Mouse (Mus musculus) spleen, adult 10 weeks (tissue): ENCODE measurements around the gene Pltp. TPM values are rescaled to one million over a fixed set of nuclear protein-coding genes. Genes with fewer than 3 reads are reported as not detected.

Experiments used
- polyA plus RNA-seq: library from polyadenylated mRNA; stranded (reverse); fragments of 350-450 nt; fragmentation: Illumina TruSeq; extraction: RNeasy Lipid Tissue Mini Kit (QIAGEN cat#74804); gene quantifications from one replicate; pipeline ENCODE4 v1.2.3, GENCODE M21; 2015; ENCODE audit warnings: low replicate concordance; ENCODE audit not compliant: insufficient read depth

Pltp gene
- 10.2 TPM for polyA plus RNA-seq

GRCm38 (mm10) chr2:164857101-164857821 lies at the start of gene Pltp:
Gene Pltp, minus strand, starts transcription at chr2:164857711.

GRCm38 (mm10) chr2:164879228-164879567 lies 21.7 kb upstream of the Pltp start, which contains the start of gene Pcif1:
Gene Pcif1, plus strand, starts transcription at chr2:164879304.

GRCm38 (mm10) chr2:164833314-164833959 lies 24.1 kb downstream of the Pltp start, which contains the start of gene Neurl2:
Gene Neurl2, minus strand, starts transcription at chr2:164833456.

GRCm38 (mm10) chr2:164832748-164833301 lies 24.7 kb downstream of the Pltp start, which contains the start of gene Ctsa:
Gene Ctsa, plus strand, starts transcription at chr2:164832873.

GRCm38 (mm10) chr2:164828437-164828836 lies 29.1 kb downstream of the Pltp start, which contains the start of gene Spata25:
Gene Spata25, minus strand, starts transcription at chr2:164828537.

GRCm38 (mm10) chr2:164822636-164823165 lies 34.8 kb downstream of the Pltp start, which contains the start of gene Zswim1:
Gene Zswim1, plus strand, starts transcription at chr2:164822686.

GRCm38 (mm10) chr2:164804533-164805331 lies 52.8 kb downstream of the Pltp start, which contains the start of the genes Acot8 and Zswim3:
Gene Acot8, minus strand, starts transcription at chr2:164804882.
Gene Zswim3, plus strand, starts transcription at chr2:164805098.

Other genes with a start within 250 kb of the Pltp start
- gene Wfdc6b, start 244.2 kb downstream of the Pltp start, polyA plus RNA-seq: not detected
- not detected for gene Wfdc8, start 244.1 kb downstream of the Pltp start, polyA plus RNA-seq
- gene Wfdc16, start 218.9 kb downstream of the Pltp start, polyA plus RNA-seq: not detected
- not detected for gene Wfdc10, start 201.7 kb downstream of the Pltp start, polyA plus RNA-seq
- not detected for gene Wfdc9, start 201.1 kb downstream of the Pltp start, polyA plus RNA-seq
- not detected for gene Wfdc11, start 183.6 kb downstream of the Pltp start, polyA plus RNA-seq
- gene Wfdc13, start 172.6 kb downstream of the Pltp start, polyA plus RNA-seq: not detected
- not detected for gene Spint4, start 159.2 kb downstream of the Pltp start, polyA plus RNA-seq
- gene Spint5, start 142.4 kb downstream of the Pltp start, polyA plus RNA-seq: not detected
- gene Wfdc3, start 111.8 kb downstream of the Pltp start, polyA plus RNA-seq: 0.39 TPM
- 16.4 TPM for gene Dnttip1, start 111.7 kb downstream of the Pltp start, polyA plus RNA-seq
- 44.2 TPM for gene Ube2c, start 87.8 kb downstream of the Pltp start, polyA plus RNA-seq
- gene Tnnc2, start 77.7 kb downstream of the Pltp start, polyA plus RNA-seq: not detected
- gene Snx21, start 71.9 kb downstream of the Pltp start, polyA plus RNA-seq: 5.2 TPM
- gene Acot8, start 52.8 kb downstream of the Pltp start, polyA plus RNA-seq: 14.0 TPM
- 5.5 TPM for gene Zswim3, start 52.6 kb downstream of the Pltp start, polyA plus RNA-seq
- 4.9 TPM for gene Zswim1, start 35.0 kb downstream of the Pltp start, polyA plus RNA-seq
- gene Spata25, start 29.2 kb downstream of the Pltp start, polyA plus RNA-seq: not detected
- 161 TPM for gene Ctsa, start 24.8 kb downstream of the Pltp start, polyA plus RNA-seq
- 0.99 TPM for gene Neurl2, start 24.3 kb downstream of the Pltp start, polyA plus RNA-seq
- gene Pcif1, start 21.6 kb upstream of the Pltp start, polyA plus RNA-seq: 21.7 TPM
- gene Zfp335, start 54.0 kb upstream of the Pltp start, polyA plus RNA-seq: 9.1 TPM
- 17.7 TPM for gene Mmp9, start 83.1 kb upstream of the Pltp start, polyA plus RNA-seq
- gene Slc12a5, start 103.1 kb upstream of the Pltp start, polyA plus RNA-seq: 2.0 TPM
- 44.6 TPM for gene Ncoa5, start 177.2 kb upstream of the Pltp start, polyA plus RNA-seq
- 66.8 TPM for gene Cd40, start 197.9 kb upstream of the Pltp start, polyA plus RNA-seq
- not detected for gene 1700025C18Rik, start 233.0 kb upstream of the Pltp start, polyA plus RNA-seq